Mouse (Mus musculus) liver, embryonic 14.5 days (tissue): ENCODE measurements around the gene Cnga4. TPM values are rescaled to one million over a fixed set of nuclear protein-coding genes. Genes with fewer than 3 reads are reported as not detected.
"Not testable (repeated sequence)": the region's sequence is repeated elsewhere in the genome, so short reads cannot be mapped to it uniquely, and the experiment has no call there.

Experiments used
- ATAC-seq: fragments of 200-750 bp; cut with Nextera tagmentation; 2 replicates; pipeline ENCODE4 v1.8.0; 2017; ENCODE audit warnings: moderate number of reproducible peaks, mild to moderate bottlenecking, moderate library complexity; ENCODE audit not compliant: insufficient read depth
- DNase-seq, 3 experiments: peaks; one replicate each; pipeline ENCODE4 v3.0.0-alpha.2; 2012 to 2013; ENCODE audit warnings: low read depth in 3 of 3, low spot score in 3 of 3
- H3K27ac ChIP-seq: fragments of 300-500 bp; sonication (generic); 2 replicates; pipeline ENCODE4 v1.5.1; 2014; ENCODE audit warnings: moderate library complexity, mild to moderate bottlenecking, control low read depth, inconsistent platforms
- H3K27me3 ChIP-seq: fragments of 300-500 bp; sonication (generic); 2 replicates; pipeline ENCODE4 v1.6.1; 2014; ENCODE audit warnings: mild to moderate bottlenecking, low read length, moderate library complexity; ENCODE audit not compliant: control insufficient read depth, insufficient read depth
- H3K36me3 ChIP-seq: fragments of 300-500 bp; sonication (generic); replicated peaks from 2 replicates; pipeline ENCODE4 v1.6.1; 2014; ENCODE audit warnings: low read depth; ENCODE audit not compliant: control insufficient read depth, insufficient read depth
- H3K4me1 ChIP-seq, 2 experiments: fragments of 200-500 bp in 1 of 2; fragments of 300-500 bp in 1 of 2; sonication (generic) in 1 of 2; replicated peaks; 2 replicates each; pipeline ENCODE4 v1.6.1; 2012 to 2014; ENCODE audit warnings: antibody characterized with exemption in 1 of 2, inconsistent platforms in 1 of 2, low read length in 1 of 2; ENCODE audit not compliant: control insufficient read depth in 2 of 2, insufficient read depth in 2 of 2
- H3K4me2 ChIP-seq: fragments of 300-500 bp; sonication (generic); 2 replicates; pipeline ENCODE4 v1.6.1; 2014; ENCODE audit warnings: low read depth, mild to moderate bottlenecking, control low read depth, moderate library complexity
- H3K4me3 ChIP-seq, 2 experiments: fragments of 200-500 bp in 1 of 2; fragments of 300-500 bp in 1 of 2; sonication (generic) in 1 of 2; 2 replicates each; pipeline ENCODE4 v1.5.1; 2012 to 2014; ENCODE audit warnings: low read depth in 2 of 2, low read length in 2 of 2, mild to moderate bottlenecking in 2 of 2, control low read depth in 1 of 2, inconsistent platforms in 1 of 2, moderate library complexity in 1 of 2; ENCODE audit not compliant: insufficient read depth in 1 of 2
- H3K9ac ChIP-seq: fragments of 300-500 bp; sonication (generic); replicated peaks from 2 replicates; pipeline ENCODE4 v1.6.1; 2014; ENCODE audit warnings: mild to moderate bottlenecking, control low read depth, moderate library complexity
- H3K9me3 ChIP-seq: fragments of 300-500 bp; sonication (generic); 2 replicates; pipeline ENCODE4 v1.6.1; 2016; ENCODE audit warnings: low read length, mixed read lengths; ENCODE audit not compliant: control insufficient read depth
- CTCF ChIP-seq: IDR thresholded peaks from 2 replicates; pipeline ENCODE4 v1.5.1; 2016; ENCODE audit warnings: antibody characterized with exemption, low read depth, control low read depth
- EP300 ChIP-seq: IDR thresholded peaks from 2 replicates; pipeline ENCODE4 v1.6.1; 2016; ENCODE audit warnings: antibody characterized with exemption, low read depth
- WGBS: fragments of 180-500 bp; shearing (Covaris S2); extraction: QIAGEN DNeasy Blood & Tissue Kit; methylation state at CpG from one replicate; pipeline ENCODE4 v1.1.7; 2014; ENCODE audit not compliant: insufficient replicate concordance; 5-methylcytosine and 5-hydroxymethylcytosine counted together
- polyA plus RNA-seq, 2 experiments: library from polyadenylated mRNA; depleted of rRNA in 1 of 2; stranded (reverse) in 1 of 2; unstranded in 1 of 2; fragments of >200 nt; fragmentation: Nextera tagmentation in 1 of 2; extraction: Ambion mirVana in 1 of 2; gene quantifications; 2 replicates each; pipeline versions ENCODE4 v1.2.1 to v1.2.3; 2012 to 2014

The Cnga4 gene
- polyA plus RNA-seq, 2 experiments: 0.02 TPM; not detected in 1

DNA sequence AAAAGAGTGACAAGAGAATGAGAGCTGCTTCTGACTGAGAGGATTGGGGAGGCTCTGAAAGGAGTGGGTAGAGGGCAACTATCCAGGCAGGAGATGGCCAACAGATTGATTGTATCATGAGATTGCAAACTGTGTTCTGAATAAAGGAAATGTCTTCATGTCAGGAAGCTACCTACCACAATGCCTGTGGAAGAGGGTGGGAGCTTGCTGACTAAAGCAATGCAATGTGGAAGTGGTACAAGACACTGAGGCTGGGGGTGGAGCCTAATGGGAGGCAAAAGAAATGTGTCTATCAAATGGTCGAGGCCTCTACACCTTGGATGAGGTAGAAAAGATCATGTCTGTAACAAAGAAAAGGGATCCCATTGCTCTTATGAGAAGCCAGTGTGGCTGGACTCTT lies 2.0 kb downstream of the Cnga4 start:
- DNase-seq (no peak), ATAC-seq (no peak)
- Histone ChIP-seq H3K27ac (no peak overlapping the region), H3K9ac (no peak overlapping the region), H3K4me3 (no peak overlapping the region), H3K4me2 (no peak overlapping the region), H3K27me3 (no peaks in the 10 kb centered on the region), H3K9me3 (no peaks in the 10 kb centered on the region), H3K36me3 (no peaks in the 10 kb centered on the region), H3K4me1 (no peaks in the 10 kb centered on the region)
- WGBS: 47% methylated on average over 1 of the region's 1 CpGs
- TF ChIP-seq EP300 (no peak), CTCF (no peak)

GRCm38 (mm10) chr7:105411874-105412632 lies 7.7 kb downstream of the Cnga4 start:
- H3K36me3 ChIP-seq, ATAC-seq, H3K27ac ChIP-seq, H3K4me2 ChIP-seq, H3K4me1 ChIP-seq, H3K9ac ChIP-seq, H3K4me3 ChIP-seq, H3K27me3 ChIP-seq, H3K9me3 ChIP-seq: not testable (repeated sequence)
- 46% methylated on average over 8 of the region's 8 CpGs for WGBS
- peak; percentile 92 for TF ChIP-seq CTCF
- peak; percentile 11 to 26 (median 26) for DNase-seq

DNA sequence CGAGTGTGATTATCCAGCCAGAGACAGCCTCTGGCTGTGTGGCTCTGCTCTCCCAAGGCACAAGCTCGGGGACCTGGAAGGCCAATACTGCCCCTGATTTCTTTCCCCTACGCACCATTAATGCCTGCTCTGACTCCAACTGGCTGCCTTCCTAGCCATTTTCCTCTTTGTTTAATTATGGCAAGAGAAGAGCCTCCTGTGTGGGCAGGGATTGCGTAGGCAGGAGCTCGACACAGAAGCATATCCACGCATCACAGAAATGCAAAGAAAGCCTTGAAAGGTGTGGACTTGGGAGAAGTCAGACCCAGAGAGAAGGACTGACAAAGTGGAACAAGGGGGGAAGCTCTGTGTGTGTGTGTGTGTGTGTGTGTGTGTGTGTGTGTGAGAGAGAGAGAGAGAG lies 10.0 kb downstream of the Cnga4 start:
- 41% methylated on average over 6 of the region's 6 CpGs for WGBS
- H3K4me1 ChIP-seq: no peaks in the 10 kb centered on the region
- no peaks in the 10 kb centered on the region for H3K36me3 ChIP-seq
- no peak for TF ChIP-seq EP300
- TF ChIP-seq CTCF: no peak
- no peak for ATAC-seq
- DNase-seq: no peak
- H3K9ac ChIP-seq: no peak overlapping the region
- H3K27me3 ChIP-seq: no peaks in the 10 kb centered on the region
- no peak overlapping the region for H3K4me2 ChIP-seq
- no peaks in the 10 kb centered on the region for H3K9me3 ChIP-seq
- no peak overlapping the region for H3K27ac ChIP-seq
- H3K4me3 ChIP-seq: no peak overlapping the region

DNA sequence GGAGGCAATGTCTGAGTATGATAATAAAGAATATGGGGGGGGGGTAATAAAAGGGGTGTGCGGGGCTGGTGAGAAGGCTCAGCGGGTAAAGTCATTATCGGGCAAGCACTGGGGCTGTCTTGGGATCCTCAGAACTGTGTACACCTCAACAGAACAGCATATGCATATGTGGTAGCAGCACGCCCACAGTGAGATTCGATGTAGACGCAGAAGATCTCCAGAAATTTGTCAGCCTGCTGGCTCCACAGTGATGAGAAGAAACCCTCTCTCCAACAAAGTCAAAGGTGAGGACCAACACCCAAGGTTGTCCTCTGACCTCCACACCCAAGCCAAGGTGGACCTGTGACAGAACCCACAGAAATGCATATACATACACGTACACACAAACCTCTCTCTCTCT lies 12.2 kb downstream of the Cnga4 start:
- H3K4me1 ChIP-seq: no peaks in the 10 kb centered on the region
- no peaks in the 10 kb centered on the region for H3K27me3 ChIP-seq
- 60% methylated on average over 7 of the region's 7 CpGs for WGBS
- H3K36me3 ChIP-seq: no peaks in the 10 kb centered on the region
- ATAC-seq (no peak), DNase-seq (no peak)
- no peak overlapping the region for H3K9ac ChIP-seq
- H3K9me3 ChIP-seq: no peaks in the 10 kb centered on the region
- no peak overlapping the region for H3K27ac ChIP-seq
- no peak for TF ChIP-seq EP300
- no peak for TF ChIP-seq CTCF
- no peak overlapping the region for H3K4me3 ChIP-seq
- H3K4me2 ChIP-seq: no peak overlapping the region

GRCm38 (mm10) chr7:105418106-105418505 lies 13.7 kb downstream of the Cnga4 start:
- H3K4me3 ChIP-seq: no peak overlapping the region
- no peak overlapping the region for H3K9ac ChIP-seq
- H3K4me2 ChIP-seq: no peak overlapping the region
- no peaks in the 10 kb centered on the region for H3K9me3 ChIP-seq
- no peak for TF ChIP-seq CTCF
- TF ChIP-seq EP300: no peak
- no peaks in the 10 kb centered on the region for H3K27me3 ChIP-seq
- no peaks in the 10 kb centered on the region for H3K4me1 ChIP-seq
- 67% methylated on average over 5 of the region's 5 CpGs for WGBS
- DNase-seq: no peak
- no peak for ATAC-seq
- H3K36me3 ChIP-seq: no peaks in the 10 kb centered on the region
- H3K27ac ChIP-seq: no peak overlapping the region
